Mouse (Mus musculus) thymus, adult 2 months (tissue): Measurements from ENCODE around the gene Arhgap45. TPM values are rescaled to one million over a fixed set of nuclear protein-coding genes. Genes with fewer than 3 reads are reported as not detected.

Experiments used
- DNase-seq: peaks from one replicate; pipeline ENCODE4 v3.0.0; 2021
- H3K27ac ChIP-seq: fragments of 200-500 bp; 2 replicates; pipeline ENCODE4 v1.5.1; 2012; ENCODE audit warnings: low read length, control low read depth; ENCODE audit not compliant: control insufficient read depth, insufficient read depth
- H3K27me3 ChIP-seq: fragments of 200-500 bp; 2 replicates; pipeline ENCODE4 v1.6.1; 2012; ENCODE audit warnings: mild to moderate bottlenecking, low read length, moderate library complexity, mixed read lengths; ENCODE audit not compliant: control insufficient read depth, insufficient read depth
- H3K36me3 ChIP-seq: fragments of 200-500 bp; 2 replicates; pipeline ENCODE4 v1.6.1; 2012; ENCODE audit warnings: mild to moderate bottlenecking, low read length, moderate library complexity; ENCODE audit not compliant: control insufficient read depth, insufficient read depth
- H3K4me1 ChIP-seq: fragments of 200-500 bp; replicated peaks from 2 replicates; pipeline ENCODE4 v1.6.1; 2012; ENCODE audit warnings: low read length; ENCODE audit not compliant: control insufficient read depth, insufficient read depth
- H3K4me3 ChIP-seq: fragments of 200-500 bp; 2 replicates; pipeline ENCODE4 v1.5.1; 2012; ENCODE audit warnings: mild to moderate bottlenecking, low read length, control low read depth, moderate library complexity; ENCODE audit not compliant: control insufficient read depth, insufficient read depth
- CTCF ChIP-seq: fragments of 200-500 bp; IDR thresholded peaks from 2 replicates; pipeline ENCODE4 v1.5.1; 2012; ENCODE audit warnings: mild to moderate bottlenecking, control low read depth, low read length, moderate library complexity, borderline replicate concordance; ENCODE audit not compliant: control insufficient read depth, poor library complexity, insufficient read depth; ENCODE audit errors: extremely low read depth
- POLR2A ChIP-seq: fragments of 200-500 bp; IDR thresholded peaks from 2 replicates; pipeline ENCODE4 v1.6.1; 2012; ENCODE audit warnings: mild to moderate bottlenecking, low read length, control low read depth, moderate library complexity; ENCODE audit not compliant: control insufficient read depth, poor library complexity, insufficient read depth; ENCODE audit errors: extremely low read depth
- WGBS: fragments of 180-500 bp; shearing (Covaris S2); methylation state at CpG from one replicate; pipeline ENCODE4 v1.1.7; 2018; 5-methylcytosine and 5-hydroxymethylcytosine counted together
- polyA plus RNA-seq: library from polyadenylated mRNA; depleted of rRNA; stranded (reverse); fragments of >200 nt; gene quantifications from 2 replicates; pipeline ENCODE4 v1.2.3, GENCODE M21; 2012

The Arhgap45 gene
- polyA plus RNA-seq, 1 experiment = 1,504 TPM

DNA sequence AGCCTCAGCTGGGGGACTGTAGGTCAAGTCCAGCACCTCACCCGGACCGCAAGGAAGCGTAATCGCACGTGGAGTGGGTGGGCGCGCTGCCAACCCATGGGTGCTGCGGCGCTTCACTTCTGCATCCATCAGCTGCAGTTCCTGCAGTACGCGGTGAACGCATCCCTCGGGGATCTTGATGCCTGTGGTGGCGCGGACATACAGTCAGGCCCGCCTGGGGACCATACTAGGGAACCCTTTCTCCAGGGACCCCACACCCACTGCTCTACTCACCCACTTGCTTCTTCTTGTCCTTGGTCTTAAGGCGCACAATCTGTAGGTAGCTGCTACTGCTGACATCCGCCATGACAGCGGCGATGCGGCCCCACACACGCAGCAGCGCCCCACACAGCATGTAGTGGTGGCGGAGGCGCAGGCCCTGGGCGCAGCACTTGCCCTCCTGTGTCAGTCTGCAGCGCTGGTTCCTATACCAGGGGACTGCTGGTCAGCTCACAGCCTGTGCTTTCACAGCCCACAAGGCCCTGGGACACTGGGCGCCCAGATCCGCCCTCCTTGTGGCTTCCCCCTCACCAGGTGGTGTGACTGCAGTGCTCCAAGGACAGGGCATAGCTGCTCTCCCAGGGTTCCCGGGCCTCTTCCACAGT, 41.4 kb downstream of the Arhgap45 start:
- no peak for DNase-seq
- 96% methylated on average over 30 of the region's 30 CpGs for WGBS
- TF ChIP-seq POLR2A (no peak), CTCF (no peak)
- Histone ChIP-seq H3K4me3 (no peak overlapping the region), H3K27me3 (no peaks in the 10 kb centered on the region), H3K27ac (no peak overlapping the region), H3K36me3 (peaks cover 47% of the 10 kb centered on the region), H3K4me1 (peaks cover 17% of the 10 kb centered on the region)

DNA sequence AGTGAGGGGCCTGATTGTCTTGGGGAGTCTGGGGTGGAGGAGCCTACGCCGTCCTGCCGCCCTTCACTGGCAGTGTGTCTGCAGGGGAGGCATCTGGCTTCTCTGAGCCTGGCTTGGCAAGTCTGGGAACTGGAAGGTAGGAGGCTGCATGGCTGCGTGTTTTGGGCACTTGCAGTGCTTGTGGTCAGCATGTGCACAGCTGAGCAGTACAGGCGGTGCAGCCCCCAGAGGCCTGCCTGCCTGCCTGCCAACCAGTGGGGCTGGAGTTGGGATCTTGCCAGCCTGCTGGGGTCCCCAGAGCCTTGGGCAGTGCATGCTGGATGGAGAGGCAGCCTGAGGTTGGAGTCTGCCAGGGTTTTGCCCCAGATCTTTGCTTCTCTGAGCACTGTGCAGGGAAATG, 46.7 kb downstream of the Arhgap45 start:
- Histone ChIP-seq H3K27me3 (no peaks in the 10 kb centered on the region), H3K4me3 (no peak overlapping the region), H3K4me1 (no peaks in the 10 kb centered on the region), H3K27ac (no peak overlapping the region), H3K36me3 (peaks cover 33% of the 10 kb centered on the region)
- no peak for DNase-seq
- TF ChIP-seq CTCF = no peak
- TF ChIP-seq POLR2A = no peak
- WGBS = 94% methylated on average over 5 of the region's 5 CpGs

DNA sequence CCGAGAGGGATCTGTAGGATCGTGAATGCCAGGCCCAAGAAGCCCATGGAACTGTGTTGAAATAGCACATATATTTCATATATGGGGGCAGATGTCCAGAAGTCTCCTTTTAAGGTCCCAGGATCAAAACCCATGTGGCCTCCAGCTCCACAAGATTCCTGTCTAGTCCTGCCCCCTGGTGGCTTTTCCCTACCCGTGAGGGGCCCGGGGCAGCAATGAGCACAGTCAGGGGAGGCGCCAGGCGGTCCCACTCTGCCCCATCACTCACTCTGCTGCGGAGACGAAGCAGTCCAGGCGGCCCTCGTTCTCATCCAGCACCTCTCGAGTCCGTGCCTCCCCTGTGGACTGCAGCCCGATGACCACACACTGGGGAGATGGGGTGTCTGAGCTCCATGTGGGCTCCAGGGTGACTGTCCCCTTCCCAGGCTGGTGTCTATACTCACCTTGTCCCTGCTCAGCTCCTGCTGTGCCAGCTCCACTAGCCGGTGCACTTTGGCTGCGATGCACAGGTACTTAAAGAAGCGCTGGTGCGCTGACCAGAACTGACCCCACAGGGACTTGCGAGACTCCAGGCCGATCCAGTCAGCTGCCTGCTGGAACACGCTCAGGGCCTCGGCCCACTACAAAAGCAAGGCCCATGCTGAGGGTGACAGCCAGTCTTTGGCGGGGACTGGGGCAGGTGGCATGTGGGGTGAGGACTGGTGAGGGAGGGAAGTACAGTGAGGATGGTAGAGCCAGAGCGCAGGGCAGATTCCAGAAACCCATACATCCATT, 47.6 kb downstream of the Arhgap45 start:
- peak; percentile 40 for DNase-seq
- Histone ChIP-seq H3K27me3 (no peaks in the 10 kb centered on the region), H3K4me3 (no peak overlapping the region), H3K27ac (no peak overlapping the region), H3K36me3 (peaks cover 32% of the 10 kb centered on the region), H3K4me1 (no peaks in the 10 kb centered on the region)
- 97% methylated on average over 23 of the region's 23 CpGs for WGBS
- no peak for TF ChIP-seq CTCF
- TF ChIP-seq POLR2A = no peak

- WGBS = 96% methylated on average over 6 of the region's 7 CpGs
- no peaks in the 10 kb centered on the region for H3K4me1 ChIP-seq
- H3K36me3 ChIP-seq = peaks cover 3% of the 10 kb centered on the region
- no peak for TF ChIP-seq POLR2A
- no peak for TF ChIP-seq CTCF
- no peak overlapping the region for H3K27ac ChIP-seq
- no peaks in the 10 kb centered on the region for H3K27me3 ChIP-seq
- no peak for DNase-seq
- H3K4me3 ChIP-seq = no peak overlapping the region
Observed at GRCm38 (mm10) chr10:80069251-80069650, 52.8 kb downstream of the Arhgap45 start.

DNA sequence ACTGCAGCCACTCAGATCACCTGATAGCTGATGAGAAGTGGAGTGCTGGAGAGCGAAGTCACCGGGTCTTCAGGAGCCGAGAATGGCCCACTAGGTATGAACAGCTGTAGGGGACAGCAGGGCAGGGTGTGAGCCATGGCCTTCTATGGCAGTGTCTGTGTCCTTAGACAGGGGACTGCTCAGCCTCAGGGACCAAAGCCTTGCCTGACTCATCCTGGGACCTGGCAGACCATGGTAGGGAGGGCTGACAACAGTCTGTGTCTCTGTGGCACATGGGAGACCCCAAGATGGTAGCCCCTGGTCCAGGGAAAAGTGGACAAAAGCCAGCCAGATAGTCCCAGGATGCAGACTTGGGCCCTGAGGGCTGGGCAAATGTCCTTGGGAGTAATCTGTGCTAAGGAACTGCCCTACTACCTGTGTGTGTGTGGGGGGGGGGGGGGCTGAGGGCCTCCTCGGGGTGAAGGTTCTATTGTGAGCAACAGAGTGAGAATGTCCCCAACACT, 53.5 kb downstream of the Arhgap45 start:
- WGBS = 90% methylated on average over 4 of the region's 4 CpGs
- no peak overlapping the region for H3K4me3 ChIP-seq
- no peak for DNase-seq
- H3K4me1 ChIP-seq = peaks cover 5% of the 10 kb centered on the region
- H3K27me3 ChIP-seq = no peaks in the 10 kb centered on the region
- no peak overlapping the region for H3K27ac ChIP-seq
- peaks cover 3% of the 10 kb centered on the region; the same call in 1 of the 2 replicates for H3K36me3 ChIP-seq
- TF ChIP-seq POLR2A (no peak), CTCF (no peak)

DNA sequence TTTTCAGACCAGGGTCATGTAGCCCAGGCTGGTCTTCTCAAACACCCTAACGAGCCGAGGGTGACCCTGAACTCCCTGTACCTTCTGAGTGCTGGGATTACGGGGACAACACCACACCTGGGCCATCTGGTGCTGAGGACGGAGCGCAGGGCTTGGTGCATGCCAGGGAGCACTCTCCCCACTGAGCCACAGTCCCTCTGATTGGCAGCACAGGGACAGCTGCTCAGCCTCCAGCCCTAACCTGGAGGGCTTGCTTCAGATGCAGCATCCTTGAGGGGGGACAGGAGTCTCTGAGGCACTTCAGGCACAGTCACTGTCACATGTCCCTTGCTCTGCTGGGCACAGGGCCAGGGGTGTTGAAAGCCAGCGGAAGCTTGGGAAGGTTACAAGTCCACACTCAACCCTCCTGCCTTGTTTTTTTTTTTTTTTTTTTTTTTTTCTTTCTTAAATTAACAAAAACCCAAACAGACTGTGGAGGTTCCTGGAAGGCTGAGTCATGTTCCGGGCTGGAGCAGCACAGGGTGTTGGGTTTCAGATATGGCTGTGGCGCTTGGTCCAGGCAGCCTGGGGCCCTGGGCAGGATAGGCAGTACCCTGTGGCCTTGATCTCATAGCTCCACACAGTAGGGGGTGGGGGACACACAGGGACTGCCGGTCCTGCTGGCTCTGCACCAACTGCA, 54.5 kb downstream of the Arhgap45 start:
- Histone ChIP-seq H3K36me3 (peaks cover 3% of the 10 kb centered on the region; the same call in 1 of the 2 replicates), H3K4me3 (no peak overlapping the region)
- 72% methylated on average over 9 of the region's 9 CpGs for WGBS

More for the DNA sequence above, 54.5 kb downstream of the Arhgap45 start:
- TF ChIP-seq POLR2A (no peak), CTCF (no peak)
- peaks cover 12% of the 10 kb centered on the region for H3K4me1 ChIP-seq
- no peaks in the 10 kb centered on the region for H3K27me3 ChIP-seq
- DNase-seq = no peak
- no peak overlapping the region for H3K27ac ChIP-seq
